Mouse (Mus musculus) 3T3-L1 (cell line): ENCODE data around the gene Wdr48.
A peak's percentile ranks its signal among the peaks of the same experiment; 100 is the strongest.

ENCODE experiments used
- DNase-seq: peaks from one replicate; pipeline ENCODE4 v3.0.0-alpha.2; 2015; ENCODE audit warnings: low read depth, low spot score

Gene Wdr48

GRCm38 (mm10) chr9:119894339-119895009 is at the start of gene Wdr48:
TSS of gene Wdr48 (plus strand) at chr9:119894878.
- DNase-seq: peak; percentile 99

GRCm38 (mm10) chr9:119847187-119847586 is 47.5 kb upstream of the Wdr48 start:
- no peak for DNase-seq

- no peak for DNase-seq
Observed at GRCm38 (mm10) chr9:119848671-119849070, 46.0 kb upstream of the Wdr48 start.

- DNase-seq: no peak
Observed at GRCm38 (mm10) chr9:119849214-119849613, 45.5 kb upstream of the Wdr48 start.

- DNase-seq: no peak
Observed at GRCm38 (mm10) chr9:119852347-119853030, 42.2 kb upstream of the Wdr48 start.

- DNase-seq: no peak
Observed at GRCm38 (mm10) chr9:119853071-119853846, 41.4 kb upstream of the Wdr48 start.

GRCm38 (mm10) chr9:119854170-119854569 is 40.5 kb upstream of the Wdr48 start:
- no peak for DNase-seq

- peak; percentile 13 for DNase-seq
Observed at GRCm38 (mm10) chr9:119887144-119887901, 7.4 kb upstream of the Wdr48 start.

- no peak for DNase-seq
Observed at GRCm38 (mm10) chr9:119888843-119889246, 5.8 kb upstream of the Wdr48 start.

GRCm38 (mm10) chr9:119889446-119889845 is 5.2 kb upstream of the Wdr48 start:
- no peak for DNase-seq

- peak; percentile 60 for DNase-seq
Observed at GRCm38 (mm10) chr9:119890692-119891091, 4.0 kb upstream of the Wdr48 start.

- no peak for DNase-seq
Observed at GRCm38 (mm10) chr9:119893881-119894280, 797 bp upstream of the Wdr48 start.

GRCm38 (mm10) chr9:119895040-119895721 is 503 bp downstream of the Wdr48 start:
- peak; percentile 39 for DNase-seq

GRCm38 (mm10) chr9:119899446-119899845 is 4.8 kb downstream of the Wdr48 start:
- DNase-seq: no peak

GRCm38 (mm10) chr9:119902410-119903151 is 7.9 kb downstream of the Wdr48 start:
- no peak for DNase-seq

GRCm38 (mm10) chr9:119908708-119909107 is 14.0 kb downstream of the Wdr48 start:
- DNase-seq: no peak

GRCm38 (mm10) chr9:119909931-119910330 is 15.3 kb downstream of the Wdr48 start:
- DNase-seq: no peak

- DNase-seq: peak; percentile 38
Observed at GRCm38 (mm10) chr9:119913087-119913838, 18.6 kb downstream of the Wdr48 start.

- no peak for DNase-seq
Observed at GRCm38 (mm10) chr9:119919858-119920257, 25.2 kb downstream of the Wdr48 start.

GRCm38 (mm10) chr9:119923462-119923861 is 28.8 kb downstream of the Wdr48 start:
- DNase-seq: no peak
